Mouse (Mus musculus): ENCODE data around the gene Atp6v1f. TPM values are rescaled to one million over a fixed set of nuclear protein-coding genes. Genes with fewer than 3 reads are reported as not detected.

Gene Atp6v1f
- polyA plus RNA-seq, 1 experiment from 2014 or later: 300 TPM

GRCm38 (mm10) chr6:29432676-29433037, 34.9 kb upstream of the Atp6v1f start:
- Histone ChIP-seq H3K4me3 (ENCODE audit: low read depth, low read length) (peak overlapping the region; percentile 62), H3K9ac (ENCODE audit: low read length) (peak overlapping the region; percentile 72; the same call in 1 of the 2 replicates), H3K27me3 (replicated peaks; ENCODE audit: control insufficient read depth, insufficient read depth, low read length) (peaks cover 3% of the 10 kb centered on the region; the same call in 1 of the 2 replicates), H3K4me2 (ENCODE audit: low read length) (peak overlapping the region; percentile 74), H3K36me3 (ENCODE audit: control insufficient read depth, insufficient read depth, low read length) (peaks cover 2% of the 10 kb centered on the region; the same call in 1 of the 2 replicates), H3K4me1 (replicated peaks; ENCODE audit: control insufficient read depth, insufficient read depth, low read length) (peaks cover 25% of the 10 kb centered on the region), H3K9me3 (ENCODE audit: control insufficient read depth, low read length) (no peaks in the 10 kb centered on the region), H3K27ac (ENCODE audit: low read depth) (peak overlapping the region; percentile 90; the same call in 1 of the 2 replicates)
- no peak for DNase-seq (ENCODE audit: low spot score)
- no peak for ATAC-seq (replicated peaks; ENCODE audit: low FRiP score, low TSS enrichment, low read depth)

GRCm38 (mm10) chr6:29433038-29433803, 34.3 kb upstream of the Atp6v1f start, which contains the start of gene Flnc:
Gene Flnc (plus strand): TSS chr6:29433256.
- Histone ChIP-seq H3K9me3 (ENCODE audit: control insufficient read depth, low read length) (no peaks in the 10 kb centered on the region), H3K27ac (ENCODE audit: low read depth) (peak within 1 kb of the TSS; percentile 90), H3K4me3 (ENCODE audit: low read depth, low read length) (peak within 1 kb of the TSS; percentile 62), H3K9ac (ENCODE audit: low read length) (peak within 1 kb of the TSS; percentile 72), H3K4me1 (replicated peaks; ENCODE audit: control insufficient read depth, insufficient read depth, low read length) (peaks cover 25% of the 10 kb centered on the region), H3K4me2 (ENCODE audit: low read length) (peak within 1 kb of the TSS; percentile 74), H3K36me3 (ENCODE audit: control insufficient read depth, insufficient read depth, low read length) (peaks cover 8% of the 10 kb centered on the region), H3K27me3 (replicated peaks; ENCODE audit: control insufficient read depth, insufficient read depth, low read length) (peaks cover 3% of the 10 kb centered on the region; the same call in 1 of the 2 replicates)
- ATAC-seq (replicated peaks; ENCODE audit: low FRiP score, low TSS enrichment, low read depth) (peak; percentile 38; the same call in 1 of the 2 replicates), DNase-seq (ENCODE audit: low spot score) (peak; percentile 81)
- WGBS: under 1% methylated on average over 70 of the region's 77 CpGs

GRCm38 (mm10) chr6:29433804-29434795, 33.4 kb upstream of the Atp6v1f start:
- peak overlapping the region; percentile 62 for H3K4me3 ChIP-seq (ENCODE audit: low read depth, low read length)
- peaks cover 3% of the 10 kb centered on the region; the same call in 1 of the 2 replicates for H3K27me3 ChIP-seq (replicated peaks; ENCODE audit: control insufficient read depth, insufficient read depth, low read length)
- ATAC-seq (replicated peaks; ENCODE audit: low FRiP score, low TSS enrichment, low read depth): no peak
- WGBS: 2% methylated on average over 27 of the region's 27 CpGs
- peaks cover 25% of the 10 kb centered on the region for H3K4me1 ChIP-seq (replicated peaks; ENCODE audit: control insufficient read depth, insufficient read depth, low read length)
- H3K4me2 ChIP-seq (ENCODE audit: low read length): peak overlapping the region; percentile 74
- peaks cover 12% of the 10 kb centered on the region for H3K36me3 ChIP-seq (ENCODE audit: control insufficient read depth, insufficient read depth, low read length)
- peak overlapping the region; percentile 72 for H3K9ac ChIP-seq (ENCODE audit: low read length)
- H3K9me3 ChIP-seq (ENCODE audit: control insufficient read depth, low read length): no peaks in the 10 kb centered on the region
- peak overlapping the region; percentile 90 for H3K27ac ChIP-seq (ENCODE audit: low read depth)
- peak; percentile 69 for DNase-seq (ENCODE audit: low spot score)

- H3K4me2 ChIP-seq (ENCODE audit: low read length): peak overlapping the region; percentile 74
- H3K27me3 ChIP-seq (replicated peaks; ENCODE audit: control insufficient read depth, insufficient read depth, low read length): peaks cover 3% of the 10 kb centered on the region; the same call in 1 of the 2 replicates
- peak overlapping the region; percentile 62 for H3K4me3 ChIP-seq (ENCODE audit: low read depth, low read length)
- ATAC-seq (replicated peaks; ENCODE audit: low FRiP score, low TSS enrichment, low read depth) (peak; percentile 67), DNase-seq (ENCODE audit: low spot score) (peak; percentile 78)
- H3K9ac ChIP-seq (ENCODE audit: low read length): peak overlapping the region; percentile 72
- H3K4me1 ChIP-seq (replicated peaks; ENCODE audit: control insufficient read depth, insufficient read depth, low read length): peaks cover 25% of the 10 kb centered on the region
- no peaks in the 10 kb centered on the region for H3K9me3 ChIP-seq (ENCODE audit: control insufficient read depth, low read length)
- H3K27ac ChIP-seq (ENCODE audit: low read depth): peak overlapping the region; percentile 90
- WGBS: 4% methylated on average over 11 of the region's 13 CpGs
- peaks cover 12% of the 10 kb centered on the region for H3K36me3 ChIP-seq (ENCODE audit: control insufficient read depth, insufficient read depth, low read length)
Observed at GRCm38 (mm10) chr6:29434911-29435691, 32.4 kb upstream of the Atp6v1f start.

GRCm38 (mm10) chr6:29435940-29436451, 31.5 kb upstream of the Atp6v1f start:
- Histone ChIP-seq H3K36me3 (ENCODE audit: control insufficient read depth, insufficient read depth, low read length) (peaks cover 20% of the 10 kb centered on the region), H3K27me3 (replicated peaks; ENCODE audit: control insufficient read depth, insufficient read depth, low read length) (peaks cover 3% of the 10 kb centered on the region; the same call in 1 of the 2 replicates), H3K4me1 (replicated peaks; ENCODE audit: control insufficient read depth, insufficient read depth, low read length) (peaks cover 25% of the 10 kb centered on the region), H3K4me2 (ENCODE audit: low read length) (peak overlapping the region; percentile 74), H3K27ac (ENCODE audit: low read depth) (peak overlapping the region; percentile 90), H3K4me3 (ENCODE audit: low read depth, low read length) (peak overlapping the region; percentile 62), H3K9me3 (ENCODE audit: control insufficient read depth, low read length) (no peaks in the 10 kb centered on the region), H3K9ac (ENCODE audit: low read length) (peak overlapping the region; percentile 72)
- WGBS: 17% methylated on average over 6 of the region's 6 CpGs
- DNase-seq (ENCODE audit: low spot score) (peak; percentile 65), ATAC-seq (replicated peaks; ENCODE audit: low FRiP score, low TSS enrichment, low read depth) (peak; percentile 38)

- ATAC-seq (replicated peaks; ENCODE audit: low FRiP score, low TSS enrichment, low read depth) (0 out of 2 replicates have a peak, but pooled peaks have one; percentile 7), DNase-seq (ENCODE audit: low spot score) (no peak)
- peak overlapping the region; percentile 74 for H3K4me2 ChIP-seq (ENCODE audit: low read length)
- peak overlapping the region; percentile 90 for H3K27ac ChIP-seq (ENCODE audit: low read depth)
- H3K36me3 ChIP-seq (ENCODE audit: control insufficient read depth, insufficient read depth, low read length): peaks cover 25% of the 10 kb centered on the region
- H3K27me3 ChIP-seq (replicated peaks; ENCODE audit: control insufficient read depth, insufficient read depth, low read length): peaks cover 3% of the 10 kb centered on the region; the same call in 1 of the 2 replicates
- H3K9ac ChIP-seq (ENCODE audit: low read length): 0 out of 2 replicates have a peak overlapping the region, but pooled peaks have one; percentile 0
- H3K9me3 ChIP-seq (ENCODE audit: control insufficient read depth, low read length): no peaks in the 10 kb centered on the region
- H3K4me1 ChIP-seq (replicated peaks; ENCODE audit: control insufficient read depth, insufficient read depth, low read length): peaks cover 25% of the 10 kb centered on the region
- peak overlapping the region; percentile 62; the same call in 1 of the 2 replicates for H3K4me3 ChIP-seq (ENCODE audit: low read depth, low read length)
- WGBS: 8% methylated on average over 11 of the region's 11 CpGs
Observed at GRCm38 (mm10) chr6:29436461-29436934, 31.0 kb upstream of the Atp6v1f start.

- 83% methylated on average over 4 of the region's 4 CpGs for WGBS
- H3K4me2 ChIP-seq (ENCODE audit: low read length): no peak overlapping the region
- H3K4me1 ChIP-seq (replicated peaks; ENCODE audit: control insufficient read depth, insufficient read depth, low read length): peaks cover 15% of the 10 kb centered on the region
- H3K9ac ChIP-seq (ENCODE audit: low read length): no peak overlapping the region
- peaks cover 49% of the 10 kb centered on the region for H3K36me3 ChIP-seq (ENCODE audit: control insufficient read depth, insufficient read depth, low read length)
- H3K4me3 ChIP-seq (ENCODE audit: low read depth, low read length): no peak overlapping the region
- ATAC-seq (replicated peaks; ENCODE audit: low FRiP score, low TSS enrichment, low read depth) (no peak), DNase-seq (ENCODE audit: low spot score) (no peak)
- no peaks in the 10 kb centered on the region for H3K9me3 ChIP-seq (ENCODE audit: control insufficient read depth, low read length)
- no peak overlapping the region for H3K27ac ChIP-seq (ENCODE audit: low read depth)
- H3K27me3 ChIP-seq (replicated peaks; ENCODE audit: control insufficient read depth, insufficient read depth, low read length): no peaks in the 10 kb centered on the region
Observed at GRCm38 (mm10) chr6:29439251-29439650, 28.3 kb upstream of the Atp6v1f start.
